Mouse (Mus musculus) kidney, postnatal 36 days (tissue): ENCODE results near the gene Ank2.
A peak's percentile ranks its signal among the peaks of the same experiment; 100 is the strongest.

ENCODE experiments used
- DNase-seq, 2 experiments: peaks; one replicate each; pipeline ENCODE4 v3.0.0; 2021 to 2022; ENCODE audit warnings: mixed read lengths in 2 of 2

The Ank2 gene

DNA sequence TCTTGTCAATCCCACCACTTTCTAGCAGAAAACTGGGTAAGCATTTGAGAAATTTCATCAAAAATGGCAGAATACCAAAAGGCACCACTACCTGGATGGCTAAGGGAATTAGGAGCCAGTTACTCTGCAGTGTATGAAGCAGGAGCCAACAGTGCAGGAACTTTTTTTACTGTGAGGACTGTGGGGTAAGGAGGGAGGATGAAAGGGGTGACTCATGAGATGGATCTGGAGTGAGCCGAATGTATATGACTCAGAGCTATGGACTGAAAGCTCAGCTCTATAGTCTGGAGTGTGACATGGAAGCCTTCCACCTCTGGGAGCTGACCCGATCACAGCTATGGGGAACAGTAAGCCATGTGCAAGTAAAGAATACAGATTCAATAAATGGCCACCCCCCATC, 530.4 kb downstream of the Ank2 start:
- DNase-seq: no peak

- DNase-seq: no peak
Measured at GRCm38 (mm10) chr3:126965767-126966166, 533.4 kb downstream of the Ank2 start.

GRCm38 (mm10) chr3:126962326-126962725, 536.8 kb downstream of the Ank2 start:
- DNase-seq: no peak

- DNase-seq: no peak
Measured at GRCm38 (mm10) chr3:126952698-126953097, 546.5 kb downstream of the Ank2 start.

DNA sequence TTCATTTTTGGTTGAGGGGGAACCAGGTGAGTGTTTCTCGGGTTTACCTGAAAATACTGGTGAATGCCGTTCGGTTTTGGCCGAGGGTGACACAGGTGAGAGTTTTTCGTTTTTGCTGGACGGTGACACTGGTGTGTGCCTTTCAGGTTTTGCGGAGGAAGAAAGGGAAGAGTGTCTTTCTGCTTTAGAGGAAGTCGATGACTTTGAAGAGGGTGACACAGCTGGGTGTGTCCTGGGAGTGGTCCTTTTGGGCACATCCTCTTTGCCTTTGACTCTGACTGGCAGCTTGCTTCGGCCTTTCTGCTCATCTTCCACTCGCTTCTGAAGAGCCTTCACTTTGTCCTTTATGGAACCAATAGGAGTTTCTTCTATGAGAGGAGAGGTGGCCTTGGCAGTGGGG, 552.6 kb downstream of the Ank2 start:
- no peak for DNase-seq

- no peak for DNase-seq
Measured at GRCm38 (mm10) chr3:126944838-126945237, 554.3 kb downstream of the Ank2 start.

GRCm38 (mm10) chr3:126944081-126944480, 555.1 kb downstream of the Ank2 start:
- DNase-seq: no peak

DNA sequence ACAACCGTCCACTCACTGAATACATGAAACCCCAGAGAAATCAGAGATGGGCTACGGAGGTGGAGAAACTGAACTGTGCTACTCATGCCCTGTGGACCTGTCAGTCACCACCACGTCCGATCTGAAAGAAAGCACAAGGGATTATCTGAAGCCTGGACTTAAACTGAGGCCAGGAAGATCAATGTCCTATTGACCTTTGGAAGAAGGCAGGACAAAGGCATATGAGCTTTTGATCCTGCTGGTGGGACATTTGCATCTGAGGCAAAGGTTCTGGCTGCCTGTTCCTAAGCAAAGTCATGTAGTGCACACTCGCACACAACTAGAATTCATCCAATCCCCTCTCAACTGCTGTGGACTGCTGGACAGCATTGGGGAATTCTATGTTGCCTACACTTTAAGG, 558.7 kb downstream of the Ank2 start:
- DNase-seq: no peak

- peak in 1 of 2 experiments; percentile 21 for DNase-seq
Measured at GRCm38 (mm10) chr3:126931884-126932506, 567.2 kb downstream of the Ank2 start.

- peak in 1 of 2 experiments; percentile 9 for DNase-seq
Measured at GRCm38 (mm10) chr3:126923575-126924382, 575.4 kb downstream of the Ank2 start.

DNA sequence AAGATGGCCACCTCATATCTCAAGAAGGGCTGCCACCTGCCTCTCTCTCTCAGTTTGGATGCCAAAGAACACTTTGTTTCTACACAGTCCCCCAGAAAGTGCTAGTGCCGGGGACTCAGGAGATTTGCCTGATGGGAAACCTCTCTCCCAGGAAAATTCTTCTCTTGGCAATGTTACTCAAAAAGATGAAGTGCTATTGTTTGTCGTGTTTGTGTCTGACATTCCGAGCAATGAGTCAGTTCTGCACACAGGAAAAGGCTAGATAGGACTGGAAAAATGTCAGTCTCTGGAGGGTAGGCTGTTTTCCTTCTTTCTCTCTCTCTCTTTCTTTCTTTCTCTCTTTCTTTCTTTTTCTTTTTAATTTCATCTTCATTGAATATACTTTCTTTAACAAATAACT, 577.2 kb downstream of the Ank2 start:
- DNase-seq: no peak

- DNase-seq: no peak
Measured at GRCm38 (mm10) chr3:126920296-126920695, 578.9 kb downstream of the Ank2 start.

- DNase-seq: no peak
Measured at GRCm38 (mm10) chr3:126918805-126919473, 580.2 kb downstream of the Ank2 start.

DNA sequence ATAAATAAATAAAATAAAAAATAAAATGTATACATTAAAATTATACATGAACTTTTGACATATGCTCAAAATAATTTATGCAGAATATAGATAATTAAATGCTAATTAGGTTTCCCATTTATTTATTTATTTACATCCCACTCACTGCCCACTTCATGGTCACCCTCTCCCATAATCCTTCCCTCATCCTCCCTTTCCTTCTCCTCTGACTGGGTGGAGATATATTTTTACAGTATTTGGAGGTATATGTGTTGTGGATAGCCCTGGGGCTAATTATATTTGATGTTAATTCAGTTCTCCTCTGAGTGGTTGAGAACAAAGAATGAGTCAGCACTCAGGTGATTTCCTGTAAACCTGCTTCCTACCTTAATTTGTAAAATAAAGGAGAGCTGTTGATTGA, 582.8 kb downstream of the Ank2 start:
- DNase-seq: no peak

DNA sequence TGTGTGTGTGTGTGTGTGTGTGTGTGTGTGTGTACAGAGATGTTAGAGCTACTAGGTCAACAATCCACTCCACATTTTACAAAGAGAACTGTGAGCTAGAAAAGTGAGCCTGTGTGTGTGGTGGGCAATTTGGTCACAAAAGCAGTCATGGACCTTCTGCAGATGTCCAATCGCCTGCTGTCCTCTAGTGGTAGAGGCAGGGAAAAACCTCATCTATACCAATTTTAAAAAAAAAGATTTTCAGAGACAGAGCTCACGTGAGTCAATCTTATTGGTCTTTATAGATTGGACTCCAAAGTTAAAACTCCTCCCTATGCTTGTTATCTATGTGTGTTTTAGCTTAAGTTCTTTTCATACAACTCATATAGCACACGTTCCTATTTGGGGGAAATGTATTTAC, 595.6 kb downstream of the Ank2 start:
- peak; percentile 8 to 46 for DNase-seq

DNA sequence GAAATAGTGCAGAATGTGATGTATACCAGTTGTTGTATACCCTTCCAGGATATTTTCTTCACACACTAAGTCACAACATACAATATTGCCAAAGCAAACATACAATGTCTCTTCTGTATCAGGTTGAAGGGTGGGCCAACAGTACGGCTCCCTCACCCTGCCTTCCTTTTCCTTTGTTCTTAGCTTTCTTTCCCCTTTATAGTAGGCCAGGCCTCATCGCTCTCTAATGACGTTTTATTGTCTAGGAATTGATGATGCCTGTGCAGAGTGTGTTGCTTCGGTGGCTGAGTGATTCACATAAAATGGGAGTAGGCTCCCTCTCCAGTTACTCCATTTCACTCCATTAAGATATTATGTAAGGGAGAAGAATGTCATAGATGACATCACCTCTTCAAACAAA, 612.5 kb downstream of the Ank2 start:
- no peak for DNase-seq

DNA sequence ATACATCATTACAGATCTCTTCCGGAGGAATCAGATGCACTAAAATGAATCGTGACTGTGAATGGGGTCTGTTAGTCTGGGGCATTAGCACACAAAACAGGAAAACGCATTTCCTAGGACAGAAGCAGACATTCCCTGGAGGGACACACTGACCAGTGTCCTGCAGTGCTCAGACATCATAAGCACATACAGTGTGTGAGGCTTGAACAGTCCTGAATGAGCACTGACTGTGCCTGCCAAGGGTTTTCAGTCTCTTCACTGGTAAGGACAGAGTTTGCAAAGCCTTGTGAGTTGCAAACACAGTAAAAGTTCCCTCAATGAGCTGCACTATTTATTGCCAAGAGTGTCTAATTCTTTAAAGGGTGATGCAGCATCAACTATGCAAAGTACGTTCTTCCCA, 613.1 kb downstream of the Ank2 start:
- no peak for DNase-seq

DNA sequence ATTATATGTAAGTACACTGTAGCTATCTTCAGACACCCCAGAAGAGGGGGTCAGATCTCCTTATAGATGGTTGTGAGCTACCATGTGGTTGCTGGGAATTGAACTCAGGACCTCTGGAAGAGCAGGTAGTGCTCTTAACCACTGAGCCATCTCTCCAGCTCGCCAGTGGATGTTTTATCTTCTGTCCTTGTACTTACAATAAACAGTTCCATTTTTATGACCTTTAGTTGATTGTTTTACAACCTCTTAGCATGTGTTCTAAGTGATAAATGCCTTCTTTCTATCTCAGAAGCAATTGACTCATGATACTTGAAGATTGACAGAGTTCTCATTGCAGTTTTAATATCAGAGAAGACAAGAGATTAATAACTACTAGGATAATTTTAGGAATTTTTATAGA, 620.9 kb downstream of the Ank2 start:
- no peak for DNase-seq
